Comparison of ENCODE assay signal across 19 mouse cellular contexts in genomic region chr16:49319774-49320173, GRCm38 (mm10).
"Had no signal": no experiment of that assay in that cellular context is flagged by ENCODE, and none has a peak within 500 bp of the region (broad histone marks: within the 10 kb centered on the region; RNA-seq: fewer than 3 reads in every experiment).

No protein-coding gene starts in this region.

- H3K4me1 ChIP-seq: limb, embryonic 12.5 days; limb, embryonic 15.5 days; midbrain, embryonic 12.5 days; midbrain, embryonic 15.5 days; neural tube, embryonic 12.5 days; neural tube, embryonic 15.5 days; stomach, embryonic 15.5 days had no signal

- ATAC-seq: liver, postnatal 0 days; lung, postnatal 0 days had no signal

- H3K4me2 ChIP-seq: limb, embryonic 12.5 days; limb, embryonic 15.5 days; liver, embryonic 11.5 days; lung, embryonic 14.5 days; midbrain, embryonic 12.5 days; midbrain, embryonic 15.5 days; neural tube, embryonic 12.5 days; neural tube, embryonic 15.5 days; stomach, embryonic 15.5 days had no signal

- DNase-seq: kidney, adult 11 months; liver, postnatal 0 days; lung, embryonic 14.5 days; right cerebral cortex, adult 18-20 months; right cerebral cortex, postnatal 25 days; spleen, adult 18-20 months; thymus, postnatal 25 days had no signal

- H3K36me3 ChIP-seq: limb, embryonic 12.5 days; limb, embryonic 15.5 days; midbrain, embryonic 12.5 days; midbrain, embryonic 15.5 days; neural tube, embryonic 12.5 days; neural tube, embryonic 15.5 days; stomach, embryonic 15.5 days had no signal

- H3K9me3 ChIP-seq: limb, embryonic 12.5 days; limb, embryonic 15.5 days; midbrain, embryonic 12.5 days; midbrain, embryonic 15.5 days; neural tube, embryonic 12.5 days; neural tube, embryonic 15.5 days; stomach, embryonic 15.5 days had no signal

- H3K4me3 ChIP-seq: limb, embryonic 12.5 days; limb, embryonic 15.5 days; midbrain, embryonic 12.5 days; midbrain, embryonic 15.5 days; neural tube, embryonic 12.5 days; neural tube, embryonic 15.5 days; stomach, embryonic 15.5 days had no signal

- H3K9ac ChIP-seq: limb, embryonic 12.5 days; limb, embryonic 15.5 days; liver, embryonic 14.5 days; liver, postnatal 0 days; lung, embryonic 14.5 days; midbrain, embryonic 12.5 days; midbrain, embryonic 15.5 days; neural tube, embryonic 12.5 days; neural tube, embryonic 15.5 days; stomach, embryonic 15.5 days had no signal

- H3K27me3 ChIP-seq: limb, embryonic 12.5 days; limb, embryonic 15.5 days; midbrain, embryonic 12.5 days; midbrain, embryonic 15.5 days; neural tube, embryonic 12.5 days; neural tube, embryonic 15.5 days; stomach, embryonic 15.5 days had no signal

- H3K27ac ChIP-seq: kidney, postnatal 0 days; limb, embryonic 12.5 days; limb, embryonic 15.5 days; liver, embryonic 14.5 days; macrophage; midbrain, embryonic 12.5 days; midbrain, embryonic 15.5 days; neural tube, embryonic 12.5 days; neural tube, embryonic 15.5 days; stomach, embryonic 15.5 days had no signal
